Mouse (Mus musculus) gastrocnemius, adult 2 months (tissue): ENCODE measurements around the gene Fgfr2. TPM values are rescaled to one million over a fixed set of nuclear protein-coding genes. Genes with fewer than 3 reads are reported as not detected.
"Not testable (repeated sequence)": the region's sequence is repeated elsewhere in the genome, so short reads cannot be mapped to it uniquely, and the experiment has no call there.

Source experiments
- DNase-seq: peaks from one replicate; pipeline ENCODE4 v3.0.0; 2022
- H3K27ac ChIP-seq: fragments of 200-600 bp; 2 replicates; pipeline ENCODE4 v1.8.1; 2022; ENCODE audit warnings: mild to moderate bottlenecking
- H3K4me3 ChIP-seq: fragments of 200-600 bp; 2 replicates; pipeline ENCODE4 v1.8.1; 2022; ENCODE audit warnings: mild to moderate bottlenecking, moderate library complexity
- CTCF ChIP-seq: fragments of 200-600 bp; IDR thresholded peaks from 2 replicates; pipeline ENCODE4 v1.8.1; 2022; ENCODE audit warnings: antibody characterized with exemption, mild to moderate bottlenecking, moderate library complexity
- intact Hi-C: fragments of 180-260 bp; cut with DNase I; formaldehyde crosslinking; loops from one replicate; pipeline ENCODE4 v1.15.1; 2025
- total RNA-seq, 2 experiments: library from RNA; stranded (reverse); gene quantifications; 2 replicates each; pipeline ENCODE4 v1.2.3; 2021

The Fgfr2 gene
- total RNA-seq, 2 experiments from 2014 or later, result 0.15 to 0.33 TPM

GRCm38 (mm10) chr7:132455071-132455720 lies 668.0 kb downstream of the Fgfr2 start:
- no peak for TF ChIP-seq CTCF
- H3K4me3 ChIP-seq, result no peak overlapping the region
- intact Hi-C loops, result no loop called here
- H3K27ac ChIP-seq, result no peak overlapping the region
- no peak for DNase-seq

- Histone ChIP-seq H3K4me3 (no peak overlapping the region), H3K27ac (no peak overlapping the region)
- DNase-seq, result no peak
- intact Hi-C loops, result no loop called here
- TF ChIP-seq CTCF, result no peak
Observed at GRCm38 (mm10) chr7:132449891-132450735, 673.0 kb downstream of the Fgfr2 start.

- intact Hi-C loops, result no loop called here
- Histone ChIP-seq H3K27ac (no peak overlapping the region), H3K4me3 (no peak overlapping the region)
- no peak for TF ChIP-seq CTCF
- DNase-seq, result no peak
Observed at GRCm38 (mm10) chr7:132448511-132449154, 674.5 kb downstream of the Fgfr2 start.

- Histone ChIP-seq H3K27ac (no peak overlapping the region), H3K4me3 (no peak overlapping the region)
- no peak for DNase-seq
- no peak for TF ChIP-seq CTCF
- intact Hi-C loops, result no loop called here
Observed at GRCm38 (mm10) chr7:132447558-132447957, 675.6 kb downstream of the Fgfr2 start.

GRCm38 (mm10) chr7:132446841-132447240 lies 676.3 kb downstream of the Fgfr2 start:
- no peak for DNase-seq
- H3K27ac ChIP-seq, result no peak overlapping the region
- intact Hi-C loops, result no loop called here
- TF ChIP-seq CTCF, result no peak
- H3K4me3 ChIP-seq, result no peak overlapping the region

- intact Hi-C loops, result no loop called here
- Histone ChIP-seq H3K27ac (peak overlapping the region; percentile 61; the same call in 1 of the 2 replicates), H3K4me3 (no peak overlapping the region)
- TF ChIP-seq CTCF, result no peak
- DNase-seq, result no peak
Observed at GRCm38 (mm10) chr7:132444221-132444620, 678.9 kb downstream of the Fgfr2 start.

- no peak for TF ChIP-seq CTCF
- Histone ChIP-seq H3K27ac (peak overlapping the region; percentile 61), H3K4me3 (no peak overlapping the region)
- DNase-seq, result no peak
- intact Hi-C loops, result no loop called here
Observed at GRCm38 (mm10) chr7:132443769-132444168, 679.4 kb downstream of the Fgfr2 start.

- no peak for DNase-seq
- intact Hi-C loops, result no loop called here
- TF ChIP-seq CTCF, result no peak
- H3K4me3 ChIP-seq, result no peak overlapping the region
- peak overlapping the region; percentile 61 for H3K27ac ChIP-seq
Observed at GRCm38 (mm10) chr7:132443134-132443533, 680.0 kb downstream of the Fgfr2 start.

- peak overlapping the region; percentile 61; the same call in 1 of the 2 replicates for H3K27ac ChIP-seq
- intact Hi-C loops, DNase-seq, H3K4me3 ChIP-seq: not testable (repeated sequence)
Observed at GRCm38 (mm10) chr7:132442133-132442763, 680.9 kb downstream of the Fgfr2 start.

- DNase-seq, result peak; percentile 53
- intact Hi-C loops, result no loop called here
- Histone ChIP-seq H3K27ac (peak overlapping the region; percentile 77), H3K4me3 (no peak overlapping the region)
- no peak for TF ChIP-seq CTCF
Observed at GRCm38 (mm10) chr7:132439916-132440315, 683.2 kb downstream of the Fgfr2 start.

- intact Hi-C loops, result no loop called here
- no peak for TF ChIP-seq CTCF
- no peak for DNase-seq
- H3K27ac ChIP-seq, result no peak overlapping the region
- H3K4me3 ChIP-seq, result no peak overlapping the region
Observed at GRCm38 (mm10) chr7:132438060-132438459, 685.1 kb downstream of the Fgfr2 start.

GRCm38 (mm10) chr7:132437431-132437830 lies 685.7 kb downstream of the Fgfr2 start:
- no peak for TF ChIP-seq CTCF
- Histone ChIP-seq H3K4me3 (no peak overlapping the region), H3K27ac (no peak overlapping the region)
- DNase-seq, result no peak
- intact Hi-C loops, result no loop called here
